8 mouse cellular contexts compared by ENCODE assay signal in the genomic region with DNA sequence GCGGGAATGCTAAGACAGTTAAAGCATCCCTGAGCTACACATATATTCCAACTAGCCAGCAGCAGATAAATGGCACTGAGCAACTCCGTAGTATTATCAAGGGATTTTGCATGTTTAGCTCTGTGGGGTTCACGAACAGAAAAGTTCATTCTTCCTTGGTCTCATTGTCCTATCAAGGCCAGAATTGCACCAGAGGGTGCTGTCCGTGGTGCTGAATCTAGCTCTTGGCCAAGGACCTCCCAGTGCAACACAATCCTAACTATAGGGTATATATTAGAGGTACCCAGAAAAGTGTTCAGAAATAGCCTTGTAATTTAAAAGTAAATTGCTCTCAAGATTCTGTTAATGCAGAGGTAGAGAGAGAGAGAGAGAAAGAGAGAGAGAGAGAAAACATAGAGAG.
DNase-seq lines count a peak whose midpoint lies in the region; ATAC-seq and TF ChIP-seq lines count a peak whose summit lies in the region.

No protein-coding gene starts in this region.

- H3K4me1 ChIP-seq in CH12.LX (ENCODE audit: control insufficient read depth in 1 of 2, insufficient read depth in 2 of 2), result no peaks in the 10 kb centered on the region
- H3K4me1 ChIP-seq in limb, embryonic 13.5 days, result no peaks in the 10 kb centered on the region

- intact Hi-C loops in heart, postnatal 10 days (cut with DNase I), result no loop called here
- intact Hi-C loops in heart, postnatal 25 days (cut with DNase I), result no loop called here

- WGBS in limb, embryonic 13.5 days, result 37% methylated on average over 4 of the region's 4 CpGs

- H3K9ac ChIP-seq in CH12.LX (ENCODE audit: insufficient read depth, low read depth), result no peak overlapping the region
- no peak overlapping the region for H3K9ac ChIP-seq in limb, embryonic 13.5 days

- dilution Hi-C loops in CH12.LX (cut with MboI; ENCODE audit: extremely low pct_ligation_motif_present, extremely low pct_unique_long_range_greater_than_20kb, low sequenced_read_pairs), result no loop called here

- H3K4me3 ChIP-seq in CH12.LX (replicated peaks in 1 of 3; ENCODE audit: low read depth in 2 of 3, low read length in 2 of 3, poor library complexity in 1 of 3), result no peak overlapping the region
- no peak overlapping the region for H3K4me3 ChIP-seq in limb, embryonic 13.5 days

- no peaks in the 10 kb centered on the region for H3K79me2 ChIP-seq in CH12.LX (replicated peaks; ENCODE audit: control insufficient read depth, extremely low read depth, insufficient read depth, poor library complexity, severe bottlenecking)

- peak; percentile 57 to 77 for DNase-seq in heart, postnatal 10 days
- DNase-seq in heart, postnatal 25 days (ENCODE audit: low spot score), result no peak
- DNase-seq in CH12.LX (ENCODE audit: extremely low read depth), result peak; percentile 44
- DNase-seq in brain, embryonic 14.5 days (ENCODE audit: low read depth), result peak; percentile 52
- DNase-seq in retina, embryonic 14.5 days (ENCODE audit: low spot score), result peak; percentile 85
- no peak for DNase-seq in cerebellum, adult 8-10 months

- no peak for TF ChIP-seq RAD21 in CH12.LX (IDR thresholded peaks at IDR 0.05; ENCODE audit: low read depth, low read length)

- no peak for TF ChIP-seq POLR2A in CH12.LX (IDR thresholded peaks at IDR 0.05; ENCODE audit: low read depth, low read length)
- TF ChIP-seq POLR2A in brain, embryonic 14.5 days (IDR thresholded peaks at IDR 0.05; ENCODE audit: borderline replicate concordance, extremely low read depth, insufficient read depth, insufficient read length, poor library complexity, severe bottlenecking), result no peak

- H3K27ac ChIP-seq in CH12.LX (ENCODE audit: insufficient read depth, low read depth), result no peak overlapping the region
- H3K27ac ChIP-seq in limb, embryonic 13.5 days, result no peak overlapping the region

- no peaks in the 10 kb centered on the region for H3K36me3 ChIP-seq in CH12.LX (replicated peaks in 1 of 2; ENCODE audit: control insufficient read depth in 1 of 2, insufficient read depth in 1 of 2, low read length in 1 of 2)
- H3K36me3 ChIP-seq in limb, embryonic 13.5 days, result no peaks in the 10 kb centered on the region

- TF ChIP-seq CTCF in CH12.LX (conservative IDR thresholded peaks at IDR 0.05 in 1 of 2, IDR thresholded peaks at IDR 0.05 in 1 of 2; ENCODE audit: low read depth in 2 of 2, low read length in 2 of 2), result no peak
- no peak for TF ChIP-seq CTCF in brain, embryonic 14.5 days (IDR thresholded peaks at IDR 0.05; ENCODE audit: borderline replicate concordance, extremely low read depth, insufficient read depth, insufficient read length)

- H3K9me3 ChIP-seq in CH12.LX (replicated peaks; ENCODE audit: low read length), result no peaks in the 10 kb centered on the region
- no peaks in the 10 kb centered on the region for H3K9me3 ChIP-seq in limb, embryonic 13.5 days

- ATAC-seq in limb, embryonic 13.5 days (ENCODE audit: low FRiP score, low read depth), result peak; percentile 59; the same call in 1 of the 2 replicates
- ATAC-seq in inflammation-experienced regulatory T-cells, adult 6 months, result no peak

- no peak overlapping the region for H3K4me2 ChIP-seq in CH12.LX (ENCODE audit: insufficient read depth, low read depth, poor library complexity, severe bottlenecking)
- no peak overlapping the region for H3K4me2 ChIP-seq in limb, embryonic 13.5 days (replicated peaks)

- in situ Hi-C loops in CH12.LX (cut with MboI; ENCODE audit: low pct_ligation_motif_present, low pct_unique_long_range_greater_than_20kb, low sequenced_read_pairs), result no loop called here

- peaks cover 72% of the 10 kb centered on the region for H3K27me3 ChIP-seq in CH12.LX (replicated peaks)
- H3K27me3 ChIP-seq in limb, embryonic 13.5 days, result no peaks in the 10 kb centered on the region

- TF ChIP-seq EP300 in CH12.LX (IDR thresholded peaks at IDR 0.05; ENCODE audit: low read length), result no peak

TF ChIP-seq in CH12.LX, 34 proteins besides CTCF, POLR2A, EP300 and RAD21:
- no peak for TF ChIP-seq ZMIZ1 (IDR thresholded peaks at IDR 0.05; ENCODE audit: low read depth, low read length)
- TF ChIP-seq GABPA (IDR thresholded peaks at IDR 0.05; ENCODE audit: insufficient replicate concordance, low read depth, low read length), result no peak
- TF ChIP-seq JUND (conservative IDR thresholded peaks at IDR 0.05; ENCODE audit: low read depth, low read length), result no peak
- no peak for TF ChIP-seq NELFE (IDR thresholded peaks at IDR 0.05; ENCODE audit: low read depth, low read length)
- no peak for TF ChIP-seq PAX5 (IDR thresholded peaks at IDR 0.05; ENCODE audit: low read length)
- no peak for TF ChIP-seq E2F4 (IDR thresholded peaks at IDR 0.05; ENCODE audit: insufficient replicate concordance, low read depth, low read length)
- TF ChIP-seq ETS1 (conservative IDR thresholded peaks at IDR 0.05; ENCODE audit: low read depth, low read length), result no peak
- TF ChIP-seq ZC3H11A (IDR thresholded peaks at IDR 0.05; ENCODE audit: low read depth, low read length), result no peak
- TF ChIP-seq KAT2A (IDR thresholded peaks at IDR 0.05; ENCODE audit: insufficient replicate concordance, low read length), result no peak
- no peak for TF ChIP-seq ZNF384 (IDR thresholded peaks at IDR 0.05; ENCODE audit: low read depth, low read length)
- TF ChIP-seq BHLHE40 (IDR thresholded peaks at IDR 0.05; ENCODE audit: low read depth, low read length), result no peak
- no peak for TF ChIP-seq POLR2AphosphoS2 (IDR thresholded peaks at IDR 0.05; ENCODE audit: low read depth, low read length)
- TF ChIP-seq TBP (conservative IDR thresholded peaks at IDR 0.05; ENCODE audit: low read depth, low read length), result no peak
- no peak for TF ChIP-seq USF2 (conservative IDR thresholded peaks at IDR 0.05; ENCODE audit: low read depth, low read length)

Comparison
In these comparisons a context has a peak if more than half of its experiments do, and no peak if none do; other contexts are left out.
1. DNase-seq: peak in heart, postnatal 10 days (2 of 2), CH12.LX (single experiment), brain, embryonic 14.5 days (single experiment) and retina, embryonic 14.5 days (single experiment); none in heart, postnatal 25 days (single experiment) and cerebellum, adult 8-10 months (single experiment).